Mouse (Mus musculus) G1E (cell line): Measurements from ENCODE around the gene Cmss1.

Source experiments
- CTCF ChIP-seq: IDR thresholded peaks from 2 replicates; pipeline ENCODE4 v1.5.1; 2012; ENCODE audit warnings: low read depth, low read length, inconsistent platforms, mixed read lengths
- TAL1 ChIP-seq: conservative IDR thresholded peaks from 2 replicates; pipeline ENCODE4 v1.6.1; 2012; ENCODE audit warnings: low read depth, low read length, inconsistent platforms, mixed read lengths

GRCm38 (mm10) chr16:57397845-57398244 is 208.8 kb downstream of the Cmss1 start:
- TF ChIP-seq CTCF (no peak), TAL1 (no peak)
